Mouse (Mus musculus) C2C12 (cell line): ENCODE measurements around the gene Trim6. TPM values are rescaled to one million over a fixed set of nuclear protein-coding genes. Genes with fewer than 3 reads are reported as not detected.

Experiments used
- H3K27me3 ChIP-seq: one replicate; pipeline ENCODE4 v1.6.1; 2011; ENCODE audit not compliant: control insufficient read depth, insufficient read depth, insufficient read length
- H3K36me3 ChIP-seq: one replicate; pipeline ENCODE4 v1.6.1; 2011; ENCODE audit not compliant: control insufficient read depth, insufficient read depth
- H3K4me3 ChIP-seq: one replicate; pipeline ENCODE4 v1.5.1; 2011; ENCODE audit warnings: mild to moderate bottlenecking, control low read depth; ENCODE audit not compliant: poor library complexity, insufficient read depth, severe bottlenecking
- H3K79me2 ChIP-seq: one replicate; pipeline ENCODE4 v1.6.1; 2011; ENCODE audit not compliant: control insufficient read depth, insufficient read depth
- H3K79me3 ChIP-seq: one replicate; pipeline ENCODE4 v1.6.1; 2011; ENCODE audit warnings: low read depth, control low read depth
- H3ac ChIP-seq: one replicate; pipeline ENCODE3; 2011; ENCODE audit warnings: low read depth; ENCODE audit not compliant: control insufficient read depth, insufficient read length
- CEBPB ChIP-seq: IDR thresholded peaks from one replicate; pipeline ENCODE4 v1.6.1; 2011; ENCODE audit warnings: low read depth, mild to moderate bottlenecking, control low read depth, moderate library complexity
- CTCF ChIP-seq: IDR thresholded peaks from one replicate; pipeline ENCODE4 v1.5.1; 2011; ENCODE audit not compliant: control insufficient read depth, insufficient read depth, insufficient read length
- FOSL1 ChIP-seq: IDR thresholded peaks from one replicate; pipeline ENCODE4 v1.8.0; 2011; ENCODE audit warnings: mild to moderate bottlenecking, low read length; ENCODE audit not compliant: poor library complexity, insufficient read depth, severe bottlenecking
- MAX ChIP-seq: IDR thresholded peaks from one replicate; pipeline ENCODE4 v1.6.1; 2011; ENCODE audit warnings: mild to moderate bottlenecking, control low read depth
- MYOD1 ChIP-seq: IDR thresholded peaks from one replicate; pipeline ENCODE4 v1.6.1; 2011; ENCODE audit warnings: low read depth; ENCODE audit not compliant: control insufficient read depth, insufficient read length
- MYOG ChIP-seq: IDR thresholded peaks from one replicate; pipeline ENCODE4 v1.6.1; 2011; ENCODE audit not compliant: control insufficient read depth, insufficient read length; ENCODE audit errors: extremely low read depth
- USF1 ChIP-seq: IDR thresholded peaks from one replicate; pipeline ENCODE4 v1.6.1; 2011; ENCODE audit warnings: low read depth, mild to moderate bottlenecking, control low read depth, moderate library complexity
- long read RNA-seq, 2 experiments: library from polyadenylated mRNA; unstranded; transcript quantifications; one replicate each; pipeline ENCODE4 v2.0.0; 2019 to 2020
- polyA plus RNA-seq: library from polyadenylated mRNA; unstranded; fragments of >200 nt; fragmentation: generic; extraction: Trizol; gene quantifications from one replicate; pipeline ENCODE4 v1.2.1, GENCODE M21; 2012; ENCODE audit warnings: missing spikeins

Trim6 gene
- 0.05 TPM for polyA plus RNA-seq
- long read RNA-seq, experiment 1: 0 reads
- long read RNA-seq, experiment 2: 0 reads

- Histone ChIP-seq H3ac (no peak within 1 kb of the TSS), H3K27me3 (no peaks in the 10 kb centered on the region), H3K79me2 (no peaks in the 10 kb centered on the region), H3K79me3 (no peaks in the 10 kb centered on the region), H3K4me3 (no peak within 1 kb of the TSS), H3K36me3 (no peaks in the 10 kb centered on the region)
- TF ChIP-seq MYOD1 (no peak), CTCF (no peak), FOSL1 (no peak), CEBPB (no peak), MAX (no peak), USF1 (no peak), MYOG (no peak)
Measured at GRCm38 (mm10) chr7:104218701-104219569, at the start of gene Trim6. Gene Trim6, plus strand, starts transcription at chr7:104218793.

- no peaks in the 10 kb centered on the region for H3K79me3 ChIP-seq
- H3ac ChIP-seq: no peak overlapping the region
- no peaks in the 10 kb centered on the region for H3K27me3 ChIP-seq
- TF ChIP-seq CTCF (no peak), USF1 (no peak), MYOD1 (no peak), MAX (no peak), CEBPB (no peak), MYOG (no peak), FOSL1 (no peak)
- no peaks in the 10 kb centered on the region for H3K79me2 ChIP-seq
- H3K4me3 ChIP-seq: no peak overlapping the region
- no peaks in the 10 kb centered on the region for H3K36me3 ChIP-seq
Measured at GRCm38 (mm10) chr7:104169634-104170204, 48.9 kb upstream of the Trim6 start.

- H3K4me3 ChIP-seq: no peak overlapping the region
- TF ChIP-seq USF1: no peak
- H3K36me3 ChIP-seq: no peaks in the 10 kb centered on the region
- no peaks in the 10 kb centered on the region for H3K79me3 ChIP-seq
- no peaks in the 10 kb centered on the region for H3K27me3 ChIP-seq
- no peak overlapping the region for H3ac ChIP-seq
- H3K79me2 ChIP-seq: no peaks in the 10 kb centered on the region
Measured at GRCm38 (mm10) chr7:104175085-104175484, 43.5 kb upstream of the Trim6 start.

- no peak overlapping the region for H3ac ChIP-seq
- H3K79me3 ChIP-seq: no peaks in the 10 kb centered on the region
- TF ChIP-seq USF1: no peak
- no peak for TF ChIP-seq MYOD1
- TF ChIP-seq FOSL1: no peak
- TF ChIP-seq CEBPB: no peak
- no peak for TF ChIP-seq MYOG
- TF ChIP-seq CTCF: no peak
- TF ChIP-seq MAX: no peak
- no peak overlapping the region for H3K4me3 ChIP-seq
- H3K79me2 ChIP-seq: no peaks in the 10 kb centered on the region
- no peaks in the 10 kb centered on the region for H3K36me3 ChIP-seq
- H3K27me3 ChIP-seq: no peaks in the 10 kb centered on the region
Measured at GRCm38 (mm10) chr7:104178422-104179054, 40.1 kb upstream of the Trim6 start.

GRCm38 (mm10) chr7:104179074-104179473 is 39.5 kb upstream of the Trim6 start:
- Histone ChIP-seq H3K79me2 (no peaks in the 10 kb centered on the region), H3ac (no peak overlapping the region), H3K4me3 (no peak overlapping the region), H3K36me3 (no peaks in the 10 kb centered on the region), H3K79me3 (no peaks in the 10 kb centered on the region), H3K27me3 (no peaks in the 10 kb centered on the region)
- TF ChIP-seq USF1: no peak
- TF ChIP-seq MYOG: no peak
- no peak for TF ChIP-seq CEBPB
- TF ChIP-seq FOSL1: no peak
- no peak for TF ChIP-seq MYOD1
- TF ChIP-seq CTCF: no peak
- no peak for TF ChIP-seq MAX
